Mouse (Mus musculus) heart, adult 2 months (tissue): Measurements from ENCODE around the gene Lpcat4. TPM values are rescaled to one million over a fixed set of nuclear protein-coding genes. Genes with fewer than 3 reads are reported as not detected.
A peak's percentile ranks its signal among the peaks of the same experiment; 100 is the strongest.

ENCODE experiments used
- DNase-seq, 2 experiments: peaks; one replicate each; pipeline ENCODE4 v3.0.0; 2021
- H3K27ac ChIP-seq: fragments of 200-600 bp; 2 replicates; pipeline ENCODE4 v1.8.1; 2022
- H3K27me3 ChIP-seq: fragments of 200-500 bp; 2 replicates; pipeline ENCODE4 v1.6.1; 2012; ENCODE audit warnings: mild to moderate bottlenecking, low read length, inconsistent platforms, mixed read lengths; ENCODE audit not compliant: control insufficient read depth, insufficient read depth
- H3K36me3 ChIP-seq: fragments of 200-500 bp; 2 replicates; pipeline ENCODE4 v1.6.1; 2012; ENCODE audit warnings: low read length, inconsistent platforms; ENCODE audit not compliant: control insufficient read depth, insufficient read depth
- H3K4me1 ChIP-seq: fragments of 200-500 bp; 2 replicates; pipeline ENCODE4 v1.6.1; 2011; ENCODE audit warnings: low read length; ENCODE audit not compliant: control insufficient read depth, insufficient read depth
- H3K4me3 ChIP-seq: fragments of 200-600 bp; 2 replicates; pipeline ENCODE4 v1.8.1; 2022
- H3K79me2 ChIP-seq: fragments of 200-500 bp; replicated peaks from 2 replicates; pipeline ENCODE4 v1.6.1; 2012; ENCODE audit warnings: mild to moderate bottlenecking, inconsistent platforms, low read length, moderate library complexity, mixed read lengths; ENCODE audit not compliant: control insufficient read depth, insufficient read depth
- H3K9ac ChIP-seq: fragments of 200-500 bp; 2 replicates; pipeline ENCODE4 v1.6.1; 2012; ENCODE audit warnings: low read depth, mild to moderate bottlenecking, control low read depth, inconsistent platforms, low read length, mixed read lengths
- CTCF ChIP-seq: fragments of 200-600 bp; IDR thresholded peaks from 2 replicates; pipeline ENCODE4 v1.8.1; 2022; ENCODE audit warnings: antibody characterized with exemption, mild to moderate bottlenecking, moderate library complexity
- EP300 ChIP-seq: fragments of 200-500 bp; IDR thresholded peaks from 2 replicates; pipeline ENCODE4 v1.6.1; 2011; ENCODE audit warnings: low read depth, low read length, control low read depth; ENCODE audit not compliant: insufficient read depth
- POLR2A ChIP-seq: fragments of 200-500 bp; IDR thresholded peaks from 2 replicates; pipeline ENCODE4 v1.6.1; 2011; ENCODE audit warnings: mild to moderate bottlenecking, low read depth, low read length, control low read depth; ENCODE audit not compliant: insufficient read depth
- WGBS: fragments of 180-500 bp; shearing (Covaris S2); methylation state at CpG from one replicate; pipeline ENCODE4 v1.1.7; 2018; 5-methylcytosine and 5-hydroxymethylcytosine counted together
- intact Hi-C: fragments of 180-260 bp; cut with DNase I; formaldehyde crosslinking; loops from one replicate; pipeline ENCODE4 v1.15.1; 2025
- polyA plus RNA-seq: library from polyadenylated mRNA; depleted of rRNA; stranded (reverse); fragments of >200 nt; gene quantifications from 2 replicates; pipeline ENCODE4 v1.2.3, GENCODE M21; 2012
- total RNA-seq, 2 experiments: library from RNA; stranded (reverse); gene quantifications; 2 replicates each; pipeline ENCODE4 v1.2.3; 2021

Gene Lpcat4
- total and polyA plus RNA-seq, 3 experiments: 2.3 to 11.4 (median 2.3) TPM

GRCm38 (mm10) chr2:112270011-112270410, 30.7 kb downstream of the Lpcat4 start:
- H3K4me3 ChIP-seq: no peak overlapping the region
- WGBS: 34% methylated on average over 2 of the region's 2 CpGs
- peaks cover 16% of the 10 kb centered on the region for H3K36me3 ChIP-seq
- H3K79me2 ChIP-seq: peaks cover 2% of the 10 kb centered on the region; the same call in 1 of the 2 replicates
- intact Hi-C loops: no loop called here
- peak overlapping the region; percentile 30 for H3K27ac ChIP-seq
- no peak for TF ChIP-seq EP300
- TF ChIP-seq POLR2A: no peak
- TF ChIP-seq CTCF: no peak
- DNase-seq: peak in 1 of 2 experiments; percentile 46
- H3K4me1 ChIP-seq: peaks cover 9% of the 10 kb centered on the region
- H3K9ac ChIP-seq: no peak overlapping the region
- no peaks in the 10 kb centered on the region for H3K27me3 ChIP-seq

GRCm38 (mm10) chr2:112272909-112273308, 33.6 kb downstream of the Lpcat4 start:
- DNase-seq: no peak
- TF ChIP-seq POLR2A (no peak), CTCF (no peak), EP300 (no peak)
- WGBS: 89% methylated on average over 2 of the region's 2 CpGs
- no peaks in the 10 kb centered on the region for H3K27me3 ChIP-seq
- no peak overlapping the region for H3K9ac ChIP-seq
- no peak overlapping the region for H3K4me3 ChIP-seq
- H3K4me1 ChIP-seq: peaks cover 9% of the 10 kb centered on the region
- no peak overlapping the region for H3K27ac ChIP-seq
- intact Hi-C loops: no loop called here
- peaks cover 16% of the 10 kb centered on the region for H3K36me3 ChIP-seq
- H3K79me2 ChIP-seq: peaks cover 3% of the 10 kb centered on the region; the same call in 1 of the 2 replicates

- no peak overlapping the region for H3K9ac ChIP-seq
- no peaks in the 10 kb centered on the region for H3K27me3 ChIP-seq
- intact Hi-C loops: no loop called here
- H3K27ac ChIP-seq: no peak overlapping the region
- peaks cover 7% of the 10 kb centered on the region for H3K4me1 ChIP-seq
- 56% methylated on average over 6 of the region's 6 CpGs for WGBS
- peaks cover 3% of the 10 kb centered on the region; the same call in 1 of the 2 replicates for H3K79me2 ChIP-seq
- DNase-seq: no peak
- no peak overlapping the region for H3K4me3 ChIP-seq
- no peak for TF ChIP-seq POLR2A
- no peak for TF ChIP-seq EP300
- TF ChIP-seq CTCF: no peak
- peaks cover 14% of the 10 kb centered on the region for H3K36me3 ChIP-seq
Observed at GRCm38 (mm10) chr2:112273474-112273873, 34.2 kb downstream of the Lpcat4 start.

- Histone ChIP-seq H3K27me3 (no peaks in the 10 kb centered on the region), H3K79me2 (0 out of 2 replicates have a peak, but pooled peaks cover 3% of the 10 kb centered on the region), H3K4me3 (no peak overlapping the region), H3K36me3 (peaks cover 2% of the 10 kb centered on the region), H3K9ac (no peak overlapping the region), H3K27ac (no peak overlapping the region), H3K4me1 (peaks cover 2% of the 10 kb centered on the region)
- no peak for TF ChIP-seq EP300
- DNase-seq: no peak
- 93% methylated on average over 3 of the region's 3 CpGs for WGBS
- intact Hi-C loops: no loop called here
Observed at GRCm38 (mm10) chr2:112276870-112277269, 37.6 kb downstream of the Lpcat4 start.

GRCm38 (mm10) chr2:112282846-112283245, 43.6 kb downstream of the Lpcat4 start:
- no peak for DNase-seq
- intact Hi-C loops: loop anchor here (2.0 kb wide), 1 partner anchor 16 kb away; the partner anchor contains the start of gene Gm21985
- Histone ChIP-seq H3K27ac (no peak overlapping the region), H3K4me1 (peaks cover 6% of the 10 kb centered on the region), H3K36me3 (peaks cover 3% of the 10 kb centered on the region), H3K27me3 (no peaks in the 10 kb centered on the region), H3K4me3 (no peak overlapping the region), H3K79me2 (no peaks in the 10 kb centered on the region), H3K9ac (no peak overlapping the region)
- WGBS: 88% methylated on average over 1 of the region's 1 CpGs
- TF ChIP-seq CTCF (no peak), EP300 (no peak), POLR2A (no peak)

GRCm38 (mm10) chr2:112284363-112285030, 45.2 kb downstream of the Lpcat4 start:
- Histone ChIP-seq H3K36me3 (peaks cover 6% of the 10 kb centered on the region), H3K27me3 (no peaks in the 10 kb centered on the region), H3K4me1 (peaks cover 6% of the 10 kb centered on the region), H3K79me2 (no peaks in the 10 kb centered on the region; the same call in 1 of the 2 replicates), H3K9ac (peak overlapping the region; percentile 51), H3K4me3 (peak overlapping the region; percentile 66), H3K27ac (peak overlapping the region; percentile 76)
- TF ChIP-seq CTCF (no peak), POLR2A (peak; percentile 73), EP300 (0 out of 2 replicates have a peak, but pooled peaks have one; percentile 43)
- DNase-seq: peak; percentile 74 to 80
- WGBS: 3% methylated on average over 21 of the region's 21 CpGs
- intact Hi-C loops: no loop called here
